Mouse (Mus musculus) intestine, postnatal 0 days (tissue): ENCODE measurements around the gene Slc35d3. TPM values are rescaled to one million over a fixed set of nuclear protein-coding genes. Genes with fewer than 3 reads are reported as not detected.

ENCODE experiments used
- ATAC-seq: fragments of 200-750 bp; cut with Nextera tagmentation; 2 replicates; pipeline ENCODE4 v1.8.0; 2017; ENCODE audit warnings: mild to moderate bottlenecking, moderate TSS enrichment, moderate library complexity
- H3K27ac ChIP-seq: fragments of 300-500 bp; sonication (generic); 2 replicates; pipeline ENCODE4 v1.5.1; 2014; ENCODE audit warnings: mild to moderate bottlenecking, low read depth, low read length, moderate library complexity
- H3K27me3 ChIP-seq: fragments of 300-500 bp; sonication (generic); replicated peaks from 2 replicates; pipeline ENCODE4 v1.6.1; 2014; ENCODE audit warnings: low read length, mixed read lengths; ENCODE audit not compliant: control insufficient read depth, insufficient read depth
- H3K36me3 ChIP-seq: fragments of 300-500 bp; sonication (generic); 2 replicates; pipeline ENCODE4 v1.6.1; 2014; ENCODE audit warnings: mild to moderate bottlenecking, moderate library complexity; ENCODE audit not compliant: control insufficient read depth, insufficient read depth
- H3K4me1 ChIP-seq: fragments of 300-500 bp; sonication (generic); replicated peaks from 2 replicates; pipeline ENCODE4 v1.6.1; 2014; ENCODE audit warnings: antibody characterized with exemption, low read length, mixed read lengths; ENCODE audit not compliant: control insufficient read depth, insufficient read depth
- H3K4me2 ChIP-seq: fragments of 300-500 bp; sonication (generic); replicated peaks from 2 replicates; pipeline ENCODE4 v1.6.1; 2014; ENCODE audit warnings: low read depth, mild to moderate bottlenecking, moderate library complexity
- H3K4me3 ChIP-seq: fragments of 300-500 bp; sonication (generic); 2 replicates; pipeline ENCODE4 v1.5.1; 2014; ENCODE audit warnings: low read depth, low read length
- H3K9ac ChIP-seq: fragments of 300-500 bp; sonication (generic); 2 replicates; pipeline ENCODE4 v1.6.1; 2014; ENCODE audit warnings: mild to moderate bottlenecking, low read depth, low read length
- H3K9me3 ChIP-seq: fragments of 300-500 bp; sonication (generic); 2 replicates; pipeline ENCODE4 v1.6.1; 2016; ENCODE audit warnings: mixed run types; ENCODE audit not compliant: control insufficient read depth
- CTCF ChIP-seq: sonication (generic); IDR thresholded peaks from 2 replicates; pipeline ENCODE4 v1.5.1; 2016; ENCODE audit warnings: low read depth, mild to moderate bottlenecking, control low read depth, antibody characterized with exemption, moderate library complexity
- WGBS: fragments of 180-500 bp; shearing (Covaris S2); extraction: QIAGEN DNeasy Blood & Tissue Kit; methylation state at CpG from one replicate; pipeline ENCODE4 v1.1.7; 2014; 5-methylcytosine and 5-hydroxymethylcytosine counted together
- polyA plus RNA-seq: library from polyadenylated mRNA; unstranded; fragments of >200 nt; fragmentation: Nextera tagmentation; extraction: Ambion mirVana; gene quantifications from 2 replicates; pipeline ENCODE4 v1.2.1, GENCODE M21; 2015

Gene Slc35d3
- polyA plus RNA-seq, 1 experiment from 2014 or later, result 0.61 TPM

GRCm38 (mm10) chr10:19848928-19849770, 2.1 kb downstream of the Slc35d3 start:
- H3K27me3 ChIP-seq, result peaks cover 44% of the 10 kb centered on the region
- no peaks in the 10 kb centered on the region for H3K9me3 ChIP-seq
- ATAC-seq, result no peak
- H3K4me1 ChIP-seq, result 0 out of 2 replicates have a peak, but pooled peaks cover 3% of the 10 kb centered on the region
- H3K36me3 ChIP-seq, result no peaks in the 10 kb centered on the region
- H3K9ac ChIP-seq, result no peak overlapping the region
- 9% methylated on average over 44 of the region's 44 CpGs for WGBS
- H3K4me2 ChIP-seq, result peak overlapping the region; percentile 92
- H3K4me3 ChIP-seq, result peak overlapping the region; percentile 50
- TF ChIP-seq CTCF, result no peak
- H3K27ac ChIP-seq, result no peak overlapping the region

GRCm38 (mm10) chr10:19839836-19840235, 11.4 kb downstream of the Slc35d3 start:
- no peak for TF ChIP-seq CTCF
- Histone ChIP-seq H3K4me3 (no peak overlapping the region), H3K4me2 (no peak overlapping the region), H3K9me3 (no peaks in the 10 kb centered on the region), H3K9ac (no peak overlapping the region), H3K36me3 (no peaks in the 10 kb centered on the region), H3K27ac (no peak overlapping the region), H3K27me3 (no peaks in the 10 kb centered on the region), H3K4me1 (no peaks in the 10 kb centered on the region)
- ATAC-seq, result no peak
- WGBS, result 93% methylated on average over 5 of the region's 5 CpGs

GRCm38 (mm10) chr10:19835887-19836710, 15.2 kb downstream of the Slc35d3 start:
- no peaks in the 10 kb centered on the region for H3K4me1 ChIP-seq
- no peak for ATAC-seq
- no peak overlapping the region for H3K4me3 ChIP-seq
- H3K27ac ChIP-seq, result no peak overlapping the region
- H3K36me3 ChIP-seq, result no peaks in the 10 kb centered on the region
- H3K9me3 ChIP-seq, result no peaks in the 10 kb centered on the region
- 80% methylated on average over 8 of the region's 8 CpGs for WGBS
- H3K4me2 ChIP-seq, result no peak overlapping the region
- no peaks in the 10 kb centered on the region for H3K27me3 ChIP-seq
- no peak overlapping the region for H3K9ac ChIP-seq
- TF ChIP-seq CTCF, result no peak

GRCm38 (mm10) chr10:19834222-19834621, 17.0 kb downstream of the Slc35d3 start:
- TF ChIP-seq CTCF, result no peak
- H3K4me2 ChIP-seq, result no peak overlapping the region
- H3K9me3 ChIP-seq, result no peaks in the 10 kb centered on the region
- H3K27ac ChIP-seq, result no peak overlapping the region
- no peaks in the 10 kb centered on the region for H3K27me3 ChIP-seq
- WGBS, result 94% methylated on average over 6 of the region's 6 CpGs
- ATAC-seq, result no peak
- no peaks in the 10 kb centered on the region for H3K36me3 ChIP-seq
- H3K4me3 ChIP-seq, result no peak overlapping the region
- no peak overlapping the region for H3K9ac ChIP-seq
- no peaks in the 10 kb centered on the region for H3K4me1 ChIP-seq

GRCm38 (mm10) chr10:19831072-19831849, 20.0 kb downstream of the Slc35d3 start:
- WGBS, result 79% methylated on average over 5 of the region's 5 CpGs
- no peaks in the 10 kb centered on the region for H3K27me3 ChIP-seq
- no peak for TF ChIP-seq CTCF
- H3K27ac ChIP-seq, result no peak overlapping the region
- no peak overlapping the region for H3K9ac ChIP-seq
- H3K9me3 ChIP-seq, result no peaks in the 10 kb centered on the region
- no peak overlapping the region for H3K4me3 ChIP-seq
- ATAC-seq, result no peak
- no peaks in the 10 kb centered on the region for H3K36me3 ChIP-seq
- no peak overlapping the region for H3K4me2 ChIP-seq
- H3K4me1 ChIP-seq, result no peaks in the 10 kb centered on the region

- no peaks in the 10 kb centered on the region for H3K4me1 ChIP-seq
Measured at GRCm38 (mm10) chr10:19820986-19821385, 30.3 kb downstream of the Slc35d3 start.

More at GRCm38 (mm10) chr10:19820986-19821385, 30.3 kb downstream of the Slc35d3 start:
- Histone ChIP-seq H3K27me3 (no peaks in the 10 kb centered on the region), H3K36me3 (no peaks in the 10 kb centered on the region), H3K9me3 (no peaks in the 10 kb centered on the region), H3K27ac (no peak overlapping the region), H3K4me3 (no peak overlapping the region), H3K4me2 (no peak overlapping the region), H3K9ac (no peak overlapping the region)
- ATAC-seq, result no peak
- WGBS, result 57% methylated on average over 3 of the region's 3 CpGs
- TF ChIP-seq CTCF, result no peak
